ENCODE assay signal across 9 mouse cellular contexts in genomic region chr4:128688976-128689375, GRCm38 (mm10). TPM values are rescaled to one million over a fixed set of nuclear protein-coding genes. Genes with fewer than 3 reads are reported as not detected.
DNase-seq lines count a peak whose midpoint lies in the region; ATAC-seq and TF ChIP-seq lines count a peak whose summit lies in the region.
"Had no signal": no experiment of that assay in that cellular context is flagged by ENCODE, and none has a peak within 500 bp of the region (broad histone marks: within the 10 kb centered on the region; RNA-seq: fewer than 3 reads in every experiment).

No protein-coding gene starts in this region.

- intact Hi-C loops in left cerebral cortex, postnatal 4 days (cut with DNase I), result no loop called here

- no peak; the same call in 1 of the 2 replicates for ATAC-seq in lung, postnatal 0 days

- 82% methylated on average over 9 of the region's 9 CpGs for WGBS in hindbrain, embryonic 10.5 days
- 73% methylated on average over 9 of the region's 9 CpGs for WGBS in limb, embryonic 10.5 days
- WGBS in lung, postnatal 0 days, result 63% methylated on average over 9 of the region's 9 CpGs

- no peak overlapping the region for H3K4me2 ChIP-seq in lung, postnatal 0 days (replicated peaks; ENCODE audit: low read depth, low read length)
- H3K4me2 ChIP-seq: limb, embryonic 13.5 days had no signal

- no peak overlapping the region for H3K9ac ChIP-seq in lung, postnatal 0 days (replicated peaks; ENCODE audit: low read depth)
- H3K9ac ChIP-seq: limb, embryonic 13.5 days had no signal

- TF ChIP-seq CTCF in lung, postnatal 0 days (IDR thresholded peaks at IDR 0.05), result no peak

- H3K4me3 ChIP-seq in hindbrain, embryonic 10.5 days, result peak overlapping the region; percentile 20; the same call in 1 of the 2 replicates
- no peak overlapping the region for H3K4me3 ChIP-seq in limb, embryonic 10.5 days
- H3K4me3 ChIP-seq in lung, postnatal 0 days (ENCODE audit: low read depth, low read length), result no peak overlapping the region
- H3K4me3 ChIP-seq: limb, embryonic 13.5 days had no signal

- no peak for TF ChIP-seq EP300 in lung, postnatal 0 days (IDR thresholded peaks at IDR 0.05)

- H3K36me3 ChIP-seq in hindbrain, embryonic 10.5 days, result no peaks in the 10 kb centered on the region
- no peaks in the 10 kb centered on the region for H3K36me3 ChIP-seq in limb, embryonic 10.5 days
- no peaks in the 10 kb centered on the region for H3K36me3 ChIP-seq in lung, postnatal 0 days (ENCODE audit: insufficient read depth, low read length)
- H3K36me3 ChIP-seq: limb, embryonic 13.5 days had no signal

- no peaks in the 10 kb centered on the region for H3K27me3 ChIP-seq in hindbrain, embryonic 10.5 days (ENCODE audit: insufficient read depth, poor library complexity, severe bottlenecking)
- no peaks in the 10 kb centered on the region for H3K27me3 ChIP-seq in limb, embryonic 10.5 days (ENCODE audit: low read depth, poor library complexity, severe bottlenecking)
- H3K27me3 ChIP-seq in lung, postnatal 0 days (replicated peaks; ENCODE audit: insufficient read depth, low read length), result no peaks in the 10 kb centered on the region
- H3K27me3 ChIP-seq: limb, embryonic 13.5 days had no signal

- 0 out of 2 replicates have a peak, but pooled peaks cover 6% of the 10 kb centered on the region for H3K9me3 ChIP-seq in hindbrain, embryonic 10.5 days
- no peaks in the 10 kb centered on the region for H3K9me3 ChIP-seq in limb, embryonic 10.5 days (replicated peaks)
- H3K9me3 ChIP-seq in lung, postnatal 0 days (ENCODE audit: low read length), result no peaks in the 10 kb centered on the region

- DNase-seq in left cerebral cortex, adult 11 months (ENCODE audit: low spot score), result peak; percentile 67
- DNase-seq in left cerebral cortex, postnatal 4 days, result no peak
- DNase-seq in hindbrain, embryonic 10.5 days (ENCODE audit: low spot score), result no peak
- no peak for DNase-seq in limb, embryonic 10.5 days (ENCODE audit: low spot score)
- peak; percentile 77 to 81 for DNase-seq in right cerebral cortex, postnatal 36 days (ENCODE audit: low spot score in 2 of 2)
- DNase-seq in kidney, postnatal 10 days, result no peak
- DNase-seq in urinary bladder, postnatal 25 days (ENCODE audit: low spot score), result no peak
- DNase-seq in lung, postnatal 0 days (ENCODE audit: low spot score), result no peak

- H3K4me1 ChIP-seq in hindbrain, embryonic 10.5 days (replicated peaks), result peaks cover 62% of the 10 kb centered on the region
- peaks cover 63% of the 10 kb centered on the region for H3K4me1 ChIP-seq in limb, embryonic 10.5 days
- peaks cover 5% of the 10 kb centered on the region; the same call in 1 of the 2 replicates for H3K4me1 ChIP-seq in lung, postnatal 0 days (ENCODE audit: insufficient read depth, low read depth, low read length)

- peak overlapping the region; percentile 64 for H3K27ac ChIP-seq in hindbrain, embryonic 10.5 days
- H3K27ac ChIP-seq in limb, embryonic 10.5 days, result peak overlapping the region; percentile 84
- no peak overlapping the region for H3K27ac ChIP-seq in lung, postnatal 0 days (ENCODE audit: low read length)
- H3K27ac ChIP-seq: limb, embryonic 13.5 days had no signal

RNA-seq across cellular contexts. Expression of gene Phc2, which starts 34.5 kb away (rescaled TPM):
- total RNA-seq in left cerebral cortex, postnatal 4 days (2021), result 10 to 100 TPM; 90.7 to 95.1 TPM
- 41.9 and 62.2 TPM in 2 replicates for polyA plus RNA-seq in hindbrain, embryonic 10.5 days (2016; fragmentation: Nextera tagmentation; extraction: Ambion mirVana)
- 71.1 and 76.8 TPM in 2 replicates for polyA plus RNA-seq in limb, embryonic 10.5 days (2016; fragmentation: Nextera tagmentation; extraction: Ambion mirVana)
- polyA plus RNA-seq in lung, postnatal 0 days (2015; fragmentation: Nextera tagmentation; extraction: Ambion mirVana), result 53.6 and 56.3 TPM in 2 replicates

Comparison
In these comparisons a context has a peak if more than half of its experiments do, and no peak if none do; other contexts are left out.
1. DNase-seq: peak in left cerebral cortex, adult 11 months (single experiment) and right cerebral cortex, postnatal 36 days (2 of 2); none in left cerebral cortex, postnatal 4 days (single experiment), hindbrain, embryonic 10.5 days (single experiment), limb, embryonic 10.5 days (single experiment), kidney, postnatal 10 days (single experiment), urinary bladder, postnatal 25 days (single experiment) and lung, postnatal 0 days (single experiment).